Mouse (Mus musculus) embryonic stem cell, embryonic (primary cell): ENCODE data around the gene Dnajb6.
"Not testable (repeated sequence)": the region's sequence is repeated elsewhere in the genome, so short reads cannot be mapped to it uniquely, and the experiment has no call there.

Source experiments
- CTCF ChIA-PET, 4 experiments: fragments of 300-600 bp in 2 of 4; fragments of 350-600 bp in 2 of 4; sonication (Branson Sonifier 250); formaldehyde crosslinking; loops; one replicate each; lab custom pipeline; 2022; ENCODE audit warnings: inconsistent platforms in 2 of 4; lab: Charles Lee
- POLR2A ChIA-PET, 4 experiments: fragments of 300-600 bp in 2 of 4; fragments of 350-600 bp in 2 of 4; sonication (Branson Sonifier 250); formaldehyde crosslinking; loops; one replicate each; lab custom pipeline; 2022; ENCODE audit warnings: antibody characterized with exemption in 4 of 4, inconsistent platforms in 1 of 4; lab: Charles Lee

Gene Dnajb6

GRCm38 (mm10) chr5:29785953-29786352 lies 50.5 kb downstream of the Dnajb6 start:
- POLR2A ChIA-PET, CTCF ChIA-PET: not testable (repeated sequence)

- POLR2A ChIA-PET = not testable (repeated sequence)
- CTCF ChIA-PET = interaction anchor here in 1 of 4 experiments (0.7 kb wide), 1 partner anchor 243 kb away, joined by 4 read pairs; no protein-coding TSS in a partner anchor
Measured at GRCm38 (mm10) chr5:29794933-29795332, 59.4 kb downstream of the Dnajb6 start.

- ChIA-PET CTCF (no interaction called here), POLR2A (no interaction called here)
Measured at GRCm38 (mm10) chr5:29808940-29809339, 73.5 kb downstream of the Dnajb6 start.

GRCm38 (mm10) chr5:29811377-29811921 lies 76.0 kb downstream of the Dnajb6 start:
- POLR2A ChIA-PET = interaction anchor here in 2 of 4 experiments (0.6 to 2.4 kb wide), 4 partner anchors 10 to 229 kb away, joined by 3 to 13 read pairs (median 5); no protein-coding TSS in a partner anchor
- CTCF ChIA-PET = interaction anchor here in 1 of 4 experiments (0.8 kb wide), 1 partner anchor 13 kb away, joined by 4 read pairs; no protein-coding TSS in a partner anchor

GRCm38 (mm10) chr5:29816523-29817242 lies 81.2 kb downstream of the Dnajb6 start:
- POLR2A ChIA-PET = interaction anchor here in 1 of 4 experiments (0.6 to 1.1 kb wide), 3 partner anchors 82 to 335 kb away, joined by 3 to 4 read pairs (median 3); partner anchors contain the start of gene Dnajb6
- CTCF ChIA-PET = interaction anchor here in 1 of 4 experiments (0.7 kb wide), 1 partner anchor 320 kb away, joined by 3 read pairs; no protein-coding TSS in a partner anchor

- ChIA-PET POLR2A (interaction anchor here in 1 of 4 experiments (0.6 to 1.1 kb wide), 2 partner anchors 201 to 255 kb away, joined by 3 to 5 read pairs; no protein-coding TSS in a partner anchor), CTCF (no interaction called here)
Measured at GRCm38 (mm10) chr5:29817400-29817799, 81.9 kb downstream of the Dnajb6 start.

- ChIA-PET CTCF (no interaction called here), POLR2A (interaction anchor here in 2 of 4 experiments (0.6 kb wide), 3 partner anchors 64 to 535 kb away, joined by 3 to 5 read pairs (median 4); no protein-coding TSS in a partner anchor)
Measured at GRCm38 (mm10) chr5:29818287-29818686, 82.8 kb downstream of the Dnajb6 start.

GRCm38 (mm10) chr5:29824796-29825195 lies 89.3 kb downstream of the Dnajb6 start:
- ChIA-PET POLR2A (interaction anchor here in 2 of 4 experiments (0.8 to 1.8 kb wide), 4 partner anchors 9 to 289 kb away, joined by 3 to 6 read pairs (median 3); no protein-coding TSS in a partner anchor), CTCF (interaction anchor here (0.5 to 1.9 kb wide), 27 partner anchors 12 to 439 kb away, joined by 3 to 10 read pairs (median 3); partner anchors contain the start of genes Adgrf3 (in 1 of the 4) and Il6 (in 1 of the 4))

GRCm38 (mm10) chr5:29826780-29827179 lies 91.3 kb downstream of the Dnajb6 start:
- ChIA-PET POLR2A (interaction anchor here in 1 of 4 experiments (0.9 kb wide), 1 partner anchor 16 kb away, joined by 3 read pairs; no protein-coding TSS in a partner anchor), CTCF (interaction anchor here in 2 of 4 experiments (1.1 to 1.4 kb wide), 3 partner anchors 188 to 388 kb away, joined by 3 to 4 read pairs (median 3); no protein-coding TSS in a partner anchor)

- POLR2A ChIA-PET = interaction anchor here in 2 of 4 experiments (0.6 to 1.7 kb wide), 3 partner anchors 16 to 230 kb away, joined by 3 read pairs; no protein-coding TSS in a partner anchor
- CTCF ChIA-PET = no interaction called here
Measured at GRCm38 (mm10) chr5:29842444-29843166, 107.1 kb downstream of the Dnajb6 start.

GRCm38 (mm10) chr5:29845038-29845437 lies 109.5 kb downstream of the Dnajb6 start:
- ChIA-PET CTCF (interaction anchor here in 1 of 4 experiments (0.7 kb wide), 1 partner anchor 410 kb away, joined by 5 read pairs; no protein-coding TSS in a partner anchor), POLR2A (no interaction called here)

GRCm38 (mm10) chr5:29847494-29847893 lies 112.0 kb downstream of the Dnajb6 start:
- POLR2A ChIA-PET = interaction anchor here in 1 of 4 experiments (1.4 kb wide), 1 partner anchor 23 kb away, joined by 3 read pairs; no protein-coding TSS in a partner anchor
- CTCF ChIA-PET = no interaction called here

- POLR2A ChIA-PET = interaction anchor here in 1 of 4 experiments (1.4 kb wide), 1 partner anchor 24 kb away, joined by 3 read pairs; no protein-coding TSS in a partner anchor
- CTCF ChIA-PET = no interaction called here
Measured at GRCm38 (mm10) chr5:29848091-29848490, 112.6 kb downstream of the Dnajb6 start.

GRCm38 (mm10) chr5:29852376-29852775 lies 116.9 kb downstream of the Dnajb6 start:
- ChIA-PET POLR2A (no interaction called here), CTCF (interaction anchor here in 1 of 4 experiments (0.6 kb wide), 1 partner anchor 1369 kb away, joined by 6 read pairs; no protein-coding TSS in a partner anchor)

GRCm38 (mm10) chr5:29853035-29853434 lies 117.5 kb downstream of the Dnajb6 start:
- ChIA-PET CTCF (no interaction called here), POLR2A (no interaction called here)

GRCm38 (mm10) chr5:29854376-29854775 lies 118.9 kb downstream of the Dnajb6 start:
- ChIA-PET CTCF (interaction anchor here in 1 of 4 experiments (1.0 kb wide), 1 partner anchor 260 kb away, joined by 3 read pairs; no protein-coding TSS in a partner anchor), POLR2A (no interaction called here)

GRCm38 (mm10) chr5:29854971-29855370 lies 119.5 kb downstream of the Dnajb6 start:
- CTCF ChIA-PET = interaction anchor here in 1 of 4 experiments (1.0 kb wide), 1 partner anchor 259 kb away, joined by 3 read pairs; no protein-coding TSS in a partner anchor
- POLR2A ChIA-PET = no interaction called here

- ChIA-PET CTCF (no interaction called here), POLR2A (no interaction called here)
Measured at GRCm38 (mm10) chr5:29861522-29861921, 126.0 kb downstream of the Dnajb6 start.
